Mouse (Mus musculus) kidney, adult 2 months (tissue): Measurements from ENCODE around the gene Tgif2.

Source experiments
- CTCF ChIP-seq: fragments of 200-500 bp; conservative IDR thresholded peaks from 2 replicates; pipeline ENCODE4 v1.5.1; 2011; ENCODE audit warnings: low read depth, mild to moderate bottlenecking, control low read depth, low read length, moderate library complexity, mixed read lengths; ENCODE audit not compliant: insufficient read depth, insufficient read length
- POLR2A ChIP-seq: fragments of 200-500 bp; IDR thresholded peaks from one replicate; pipeline ENCODE4 v1.6.1; 2011; ENCODE audit warnings: low read depth, low read length, control low read depth

GRCm38 (mm10) chr2:156901883-156902282 is 62.1 kb downstream of the Tgif2 start:
- TF ChIP-seq CTCF (no peak), POLR2A (no peak)
